Mouse (Mus musculus): ENCODE data around the gene Dusp19. TPM values are rescaled to one million over a fixed set of nuclear protein-coding genes. Genes with fewer than 3 reads are reported as not detected.
A peak's percentile ranks its signal among the peaks of the same experiment; 100 is the strongest.

Gene Dusp19
- total RNA-seq (2021): 10 to 100 TPM; 27.2 to 28.1 TPM

DNA sequence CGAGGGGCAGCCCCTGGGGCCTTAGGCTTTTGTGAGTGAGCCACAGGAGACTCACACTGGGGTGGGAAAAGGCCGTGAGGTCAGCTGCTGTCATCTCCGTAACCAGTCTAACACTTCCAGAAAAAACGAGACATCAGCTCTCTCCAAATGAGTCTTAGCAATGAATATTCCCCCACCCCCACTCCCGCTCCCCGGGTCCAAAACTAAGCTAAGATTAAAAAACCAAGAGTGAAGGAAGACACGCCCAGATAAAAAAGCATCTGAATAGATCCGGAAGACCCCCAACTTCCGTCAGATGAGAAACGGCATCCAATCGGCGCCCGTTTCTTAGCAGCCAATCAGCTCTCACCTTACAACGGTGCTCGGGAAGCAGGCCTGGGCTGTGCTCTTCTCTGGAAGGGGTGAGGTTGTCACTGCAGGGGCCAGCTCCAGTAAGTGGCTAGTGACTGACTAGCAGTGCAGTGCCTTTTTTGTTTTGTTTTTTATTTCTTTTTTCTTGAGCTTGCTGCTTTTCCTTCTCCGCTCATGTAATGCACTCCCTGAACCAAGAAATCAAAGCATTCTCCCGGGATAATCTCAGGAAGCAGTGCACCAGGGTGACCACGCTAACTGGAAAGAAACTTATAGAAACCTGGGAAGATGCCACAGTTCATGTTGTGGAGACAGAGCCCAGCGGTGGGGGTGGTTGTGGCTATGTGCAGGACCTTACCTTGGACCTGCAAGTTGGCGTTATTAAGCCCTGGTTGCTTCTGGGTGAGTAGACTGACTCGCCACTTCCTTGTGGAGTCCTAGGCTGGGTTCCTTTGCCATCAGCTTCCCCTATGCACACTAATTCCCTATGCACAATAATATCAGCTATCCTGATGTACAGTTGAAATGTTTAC, at the start of gene Dusp19, which contains the start of gene Nup35:
Gene Dusp19, plus strand, starts transcription at position 192 of the 884 bp plus-strand sequence.
Gene Nup35, plus strand, starts transcription at position 383 of the 884 bp plus-strand sequence.
- peak; percentile 89 to 98 for DNase-seq (ENCODE audit: extremely low spot score in 1 of 2, low spot score in 1 of 2)

DNA sequence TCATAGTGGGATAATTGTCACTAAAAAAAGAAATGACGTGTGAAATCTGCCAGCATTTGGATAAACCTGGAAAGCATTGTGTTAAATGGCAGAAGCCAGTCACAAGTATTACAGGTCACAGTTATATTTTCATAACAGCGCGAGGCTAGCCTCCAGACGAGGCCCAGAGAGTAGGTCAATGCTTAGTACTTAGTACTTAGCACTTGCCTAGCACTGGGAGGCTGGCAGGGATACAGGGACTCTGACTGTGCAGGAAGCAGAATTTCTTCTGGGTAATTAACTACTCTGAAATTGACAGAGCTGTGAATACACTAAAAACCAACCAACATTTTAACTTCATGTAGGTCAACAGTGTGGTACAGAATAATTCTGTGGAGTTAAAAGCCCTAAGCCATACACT, 49.4 kb upstream of the Dusp19 start:
- DNase-seq (ENCODE audit: extremely low spot score in 1 of 2, low spot score in 1 of 2): no peak

DNA sequence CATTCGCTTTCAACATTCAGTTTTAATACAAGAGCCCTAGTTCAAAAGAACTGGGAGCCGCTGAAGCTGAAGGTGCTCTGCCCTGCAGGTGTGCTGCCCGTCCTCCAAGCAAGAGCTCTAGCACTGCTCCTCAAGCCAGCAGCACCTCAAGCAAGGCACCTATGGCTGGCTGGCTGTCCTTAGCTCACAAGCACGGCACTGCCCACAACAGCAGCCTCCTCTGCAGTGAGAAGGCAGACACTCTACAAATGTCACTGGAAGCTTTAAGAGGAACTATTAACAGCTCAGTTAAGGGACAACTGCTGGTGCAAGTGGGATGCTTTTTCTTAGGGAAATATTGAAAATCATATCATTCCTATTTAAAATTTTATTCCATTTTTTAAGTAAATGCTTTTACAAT, 46.2 kb upstream of the Dusp19 start:
- DNase-seq (ENCODE audit: extremely low spot score in 1 of 2, low spot score in 1 of 2): no peak

DNA sequence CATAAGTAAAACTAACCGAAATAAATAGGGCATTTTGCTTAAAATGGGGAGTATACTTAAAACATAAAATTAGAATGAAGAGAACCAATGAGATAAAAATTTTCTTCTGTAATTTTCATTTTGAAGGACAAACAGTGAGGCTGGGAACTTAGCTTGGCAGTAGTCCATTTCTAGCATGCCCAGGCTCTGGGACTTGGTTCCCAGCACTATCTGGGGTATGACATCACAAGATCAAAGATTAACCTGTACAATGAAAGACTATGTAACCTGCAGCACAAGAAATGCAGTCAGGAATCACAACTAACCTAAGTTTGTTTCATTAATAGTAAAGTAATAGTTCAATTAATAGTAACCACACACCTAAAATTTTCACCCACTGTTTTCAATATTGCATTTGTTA, 39.6 kb upstream of the Dusp19 start:
- no peak for DNase-seq (ENCODE audit: extremely low spot score in 1 of 2, low spot score in 1 of 2)

DNA sequence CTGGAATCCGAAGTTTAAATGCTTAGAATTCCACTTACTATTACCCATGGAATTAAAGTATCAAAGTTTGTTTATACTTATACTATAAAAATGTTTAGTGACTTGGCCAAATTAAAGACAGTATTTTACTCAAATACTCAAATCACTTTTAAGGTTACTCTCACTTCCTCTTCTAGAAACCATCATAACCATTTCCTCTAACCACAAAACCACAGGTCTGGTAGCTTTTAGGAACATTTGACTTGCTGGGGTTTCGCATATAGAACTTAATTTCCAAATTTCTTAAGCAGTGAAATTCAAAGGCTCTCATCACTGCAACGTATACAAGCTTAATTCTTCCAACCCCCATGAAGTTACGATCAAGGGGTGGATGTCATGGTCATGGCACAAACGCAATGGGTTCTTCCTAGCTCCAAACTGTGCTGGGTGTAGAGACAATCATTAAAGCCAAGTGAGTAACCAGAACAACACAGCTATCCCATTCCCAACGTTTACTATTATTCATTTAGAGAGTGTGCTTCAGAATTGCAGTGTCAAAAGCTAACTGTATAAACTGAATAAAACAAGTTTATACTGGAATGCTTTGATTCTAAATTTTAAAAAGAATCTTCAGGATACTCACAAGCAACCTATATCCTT, 37.5 kb upstream of the Dusp19 start:
- no peak for DNase-seq (ENCODE audit: extremely low spot score in 1 of 2, low spot score in 1 of 2)

DNA sequence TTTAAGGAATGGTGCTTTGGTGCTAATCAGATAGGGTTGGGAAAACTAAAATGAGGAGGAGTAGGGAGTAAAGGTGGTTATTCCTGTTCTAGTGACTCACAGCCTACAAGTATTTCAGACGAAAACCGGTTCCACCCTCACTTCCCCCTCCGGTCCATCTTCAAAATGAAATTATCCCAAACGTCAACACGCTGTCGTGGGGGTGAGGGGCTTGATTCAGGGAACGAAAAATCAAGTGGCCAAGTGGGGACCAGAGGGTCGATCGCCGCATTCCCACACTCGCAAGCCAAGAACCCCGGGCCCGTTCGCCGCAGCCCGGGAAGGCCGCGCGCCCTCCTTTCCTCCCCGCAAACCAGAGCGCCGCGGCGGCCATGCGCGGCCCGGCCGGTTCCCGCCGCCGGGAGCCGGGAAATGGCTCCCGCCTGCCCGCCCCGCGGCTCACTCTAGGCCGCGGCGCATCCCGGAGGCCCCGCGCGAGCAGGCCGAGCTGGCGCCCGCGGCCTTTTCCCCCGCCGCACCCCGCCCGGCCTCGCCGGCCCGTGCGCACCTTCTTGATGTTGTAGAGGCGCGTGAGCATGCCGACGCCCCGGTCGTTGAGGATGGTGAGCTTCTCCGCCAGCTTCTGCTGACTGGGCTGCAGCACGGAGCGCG, 36.4 kb upstream of the Dusp19 start:
- DNase-seq (ENCODE audit: extremely low spot score in 1 of 2, low spot score in 1 of 2): peak in 1 of 2 experiments; percentile 34

DNA sequence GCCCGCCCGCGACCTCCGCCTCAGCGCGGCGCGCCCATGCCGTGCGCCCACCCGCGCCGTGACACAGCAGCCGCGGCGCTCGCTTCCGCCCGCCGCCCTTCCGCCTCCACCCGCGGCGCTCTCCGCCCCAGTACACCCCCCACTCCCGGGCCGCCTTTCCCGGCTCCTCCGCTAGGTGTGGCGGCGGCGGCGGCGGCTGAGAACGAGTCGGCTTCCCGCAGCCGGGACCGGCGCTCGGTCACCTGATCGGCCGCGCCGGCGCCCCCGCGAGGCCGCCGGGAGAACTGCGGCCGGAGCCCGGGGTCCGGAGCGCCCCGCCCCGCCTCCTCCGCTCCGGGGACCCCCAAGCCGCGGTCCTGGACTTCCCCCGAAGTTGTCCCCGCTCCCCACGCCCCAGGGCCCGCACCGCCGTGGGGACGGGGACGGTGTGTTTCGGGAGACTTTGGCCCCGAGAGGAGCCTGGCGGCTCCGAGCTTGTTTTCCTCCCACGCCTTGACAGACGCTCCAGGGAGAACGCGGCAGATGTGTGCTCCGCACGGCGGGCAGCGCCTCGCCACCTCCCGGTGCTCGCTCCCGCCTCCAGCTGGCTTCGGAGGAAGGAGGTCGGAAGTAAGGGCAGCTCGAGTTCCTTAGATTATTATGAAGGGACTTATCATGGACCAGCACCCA, 35.7 kb upstream of the Dusp19 start, which contains the start of gene Nckap1:
Gene Nckap1, minus strand, starts transcription at position 338 of the 669 bp plus-strand sequence.
- DNase-seq (ENCODE audit: extremely low spot score in 1 of 2, low spot score in 1 of 2): peak; percentile 78 to 89

DNA sequence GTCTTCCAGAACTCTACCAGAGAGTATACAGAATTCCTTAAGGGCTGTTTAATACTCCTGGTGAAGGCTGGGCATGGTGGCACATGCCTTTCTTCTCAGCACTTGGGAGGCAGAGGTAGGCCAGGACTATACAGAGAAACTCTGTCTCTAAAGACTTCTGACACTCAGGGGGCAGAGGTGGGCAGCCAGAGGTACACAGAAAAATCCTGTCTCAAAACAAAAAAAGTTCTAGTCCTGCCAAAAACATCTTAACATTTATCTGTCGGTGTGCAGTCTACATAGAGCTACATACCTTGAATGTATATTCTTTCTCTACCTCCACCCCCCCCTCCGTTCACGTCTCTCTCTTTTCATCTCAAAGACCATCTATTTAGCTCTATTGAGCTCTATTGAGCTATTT, 34.5 kb upstream of the Dusp19 start:
- DNase-seq (ENCODE audit: extremely low spot score in 1 of 2, low spot score in 1 of 2): no peak

DNA sequence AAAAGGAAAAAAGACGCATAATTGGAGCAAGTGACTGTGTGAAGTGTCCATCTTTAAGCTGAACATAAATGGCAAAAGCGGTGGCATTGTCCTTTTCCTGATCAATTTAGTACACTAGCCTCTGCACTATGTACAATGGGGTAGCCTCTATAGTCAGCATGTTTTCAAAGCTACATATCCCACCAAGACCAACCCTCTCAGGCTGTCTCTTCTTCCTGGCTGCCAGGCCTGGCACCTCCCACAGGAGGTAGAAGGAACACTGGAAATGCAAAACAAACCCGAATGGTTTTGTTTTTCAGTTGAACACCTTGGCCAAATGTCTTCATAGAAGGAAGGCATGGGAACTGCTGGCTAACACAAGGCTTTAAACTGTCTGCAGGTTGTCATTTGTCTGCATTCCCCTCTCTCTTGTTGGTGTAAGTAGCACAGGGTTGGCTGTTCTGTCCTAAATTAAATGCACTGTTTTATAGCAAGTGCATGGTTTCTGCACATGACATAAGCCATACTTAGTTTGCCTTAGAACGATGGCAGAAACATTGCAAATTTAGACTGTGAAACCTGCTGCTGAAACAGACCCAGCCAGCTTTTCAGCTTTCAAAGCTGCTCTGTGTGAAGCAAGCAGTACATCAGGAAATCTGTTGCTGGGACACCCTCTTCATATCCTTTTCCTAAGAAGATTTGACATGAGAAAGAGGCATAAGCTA, 22.5 kb upstream of the Dusp19 start:
- DNase-seq (ENCODE audit: extremely low spot score in 1 of 2, low spot score in 1 of 2): no peak

DNA sequence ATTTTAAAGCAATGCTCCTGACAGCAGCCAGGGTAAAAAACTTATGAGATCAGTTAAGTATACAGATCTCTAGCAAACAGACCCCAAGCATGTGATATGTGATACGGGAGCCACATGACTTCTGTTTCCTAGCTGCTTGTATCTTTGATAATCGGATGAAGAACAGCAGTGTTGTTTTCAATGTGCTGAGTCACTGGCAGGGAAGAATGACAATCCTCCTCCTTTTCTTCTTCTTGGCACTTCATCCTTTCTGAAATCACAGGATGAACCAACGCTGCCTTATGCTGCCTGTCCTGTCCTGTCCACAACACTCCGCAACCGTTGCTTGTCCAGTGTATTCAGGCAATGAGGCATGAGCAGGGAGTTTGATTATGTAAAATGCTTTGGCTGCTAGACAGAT, 19.9 kb upstream of the Dusp19 start:
- no peak for DNase-seq (ENCODE audit: extremely low spot score in 1 of 2, low spot score in 1 of 2)

DNA sequence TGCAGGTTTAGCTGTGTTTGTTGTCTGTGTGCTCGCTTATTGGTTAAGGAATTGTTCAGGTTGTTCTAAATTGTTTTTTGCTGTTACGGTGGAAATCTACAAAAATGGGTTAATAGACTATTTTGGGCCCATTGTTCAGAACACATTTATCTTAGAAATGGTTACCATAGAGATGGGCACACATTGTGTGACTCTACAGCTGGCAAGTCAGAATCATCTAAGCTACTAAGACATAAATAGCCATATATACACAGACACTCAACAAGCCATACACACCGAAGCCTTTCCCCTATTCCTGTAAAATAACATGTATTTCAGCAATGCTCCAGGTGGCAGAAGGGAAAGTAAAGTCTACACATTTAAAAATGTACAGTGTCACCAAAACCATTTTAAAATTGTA, 17.0 kb upstream of the Dusp19 start:
- DNase-seq (ENCODE audit: extremely low spot score in 1 of 2, low spot score in 1 of 2): no peak

DNA sequence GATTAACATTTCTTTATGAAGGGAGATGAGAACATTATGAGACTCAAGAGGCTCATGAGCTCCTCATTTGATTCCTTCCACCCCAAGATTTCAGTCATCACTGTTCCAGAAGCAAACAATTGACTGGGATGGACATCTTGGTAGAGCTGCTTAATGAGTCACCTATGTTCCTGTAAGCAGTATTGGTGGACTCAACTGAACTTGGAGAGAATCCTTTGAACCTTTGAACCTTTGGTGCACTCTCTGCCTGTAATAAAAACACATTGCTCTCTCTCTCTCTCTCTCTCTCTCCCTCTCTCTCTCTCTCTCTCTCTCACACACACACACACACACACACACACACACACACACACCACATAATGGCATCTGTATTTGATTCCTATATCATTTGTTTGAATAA, 16.2 kb upstream of the Dusp19 start:
- DNase-seq (ENCODE audit: extremely low spot score in 1 of 2, low spot score in 1 of 2): no peak

DNA sequence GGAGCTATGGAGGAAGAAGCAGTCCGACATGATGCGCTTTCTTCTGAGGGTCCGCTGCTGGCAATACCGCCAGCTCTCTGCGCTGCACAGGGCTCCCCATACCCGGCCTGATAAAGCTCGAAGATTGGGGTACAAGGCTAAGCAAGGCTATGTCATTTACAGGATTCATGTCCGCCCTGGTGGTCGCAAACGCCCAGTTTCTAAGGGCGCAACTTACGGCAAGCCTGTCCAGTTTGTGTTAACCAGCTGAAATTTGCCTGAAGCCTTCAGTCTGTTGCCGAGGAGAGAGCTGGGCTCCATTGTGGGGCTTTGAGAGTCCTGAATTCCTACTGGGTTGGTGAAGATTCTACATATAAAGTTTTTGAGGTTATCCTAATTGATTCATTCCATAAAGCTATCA, 14.1 kb upstream of the Dusp19 start:
- DNase-seq (ENCODE audit: extremely low spot score in 1 of 2, low spot score in 1 of 2): no peak

DNA sequence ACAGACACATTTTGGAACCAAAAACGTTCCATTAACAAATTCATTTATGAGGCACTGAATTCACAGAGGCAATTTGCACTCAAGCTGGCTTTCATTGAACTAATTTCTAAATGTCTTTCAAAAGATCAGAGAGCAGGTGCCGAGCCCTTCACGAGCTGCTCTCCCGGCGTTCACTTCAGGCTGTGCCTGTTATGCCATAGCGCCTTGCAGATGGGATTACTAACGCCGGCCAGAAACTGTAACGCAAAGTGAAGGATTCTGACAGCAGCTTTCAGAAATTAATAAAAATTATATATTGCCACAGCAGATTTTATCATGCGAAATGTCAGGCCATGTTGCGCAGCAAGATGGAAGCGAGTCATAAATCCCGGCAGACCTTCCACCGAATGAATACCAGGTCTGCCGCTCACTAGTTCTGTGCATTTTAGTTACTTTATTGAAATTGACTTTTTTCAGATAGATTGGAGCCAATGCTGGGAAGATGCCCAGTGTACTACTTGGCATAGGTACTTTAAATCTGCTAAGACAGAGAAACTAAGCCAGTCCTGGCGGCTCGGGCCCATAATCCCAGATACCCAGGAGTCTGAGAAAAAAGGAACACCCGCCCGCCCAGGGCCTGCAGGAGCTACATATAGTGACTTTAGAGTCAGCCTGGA, 12.9 kb upstream of the Dusp19 start:
- peak in 1 of 2 experiments; percentile 19 for DNase-seq (ENCODE audit: extremely low spot score in 1 of 2, low spot score in 1 of 2)

DNA sequence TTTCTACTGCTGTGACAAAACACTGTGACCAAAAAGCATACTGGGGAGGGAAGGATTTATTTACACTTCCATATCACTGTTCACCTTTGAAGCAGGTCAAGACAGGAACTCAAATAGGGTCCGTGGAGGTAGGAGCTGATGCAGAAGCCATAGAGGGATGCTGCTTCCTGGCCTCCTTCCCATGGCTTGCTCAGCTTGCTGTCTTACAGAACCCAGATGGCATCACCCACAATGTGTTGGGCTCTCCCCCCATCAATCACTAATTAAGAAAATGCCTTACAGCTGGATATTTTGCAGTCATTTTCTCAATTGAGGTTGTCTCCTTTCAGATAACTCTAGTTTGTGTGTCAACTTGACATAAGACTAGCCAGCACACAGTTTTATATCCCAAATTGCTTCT, 4.6 kb upstream of the Dusp19 start:
- peak in 1 of 2 experiments; percentile 26 for DNase-seq (ENCODE audit: extremely low spot score in 1 of 2, low spot score in 1 of 2)

DNA sequence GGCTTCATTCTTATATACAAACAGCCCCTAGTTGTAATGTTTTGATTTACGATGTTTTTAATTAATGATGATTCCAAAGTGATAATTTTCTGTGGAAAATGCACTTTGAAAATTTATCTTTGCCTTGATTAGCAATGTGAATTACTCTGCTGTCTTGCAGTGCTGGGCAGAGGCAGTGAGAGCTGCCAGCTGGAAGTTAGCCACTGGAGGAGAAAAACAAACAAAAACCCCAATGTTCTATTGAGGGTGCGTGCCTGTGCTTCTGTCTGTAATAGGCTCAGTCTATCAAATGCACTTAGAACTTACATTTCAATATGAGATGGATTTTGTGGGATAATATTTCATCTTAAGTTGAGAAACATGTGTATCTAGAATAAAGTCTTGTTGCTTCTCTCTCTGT, 4.0 kb upstream of the Dusp19 start:
- DNase-seq (ENCODE audit: extremely low spot score in 1 of 2, low spot score in 1 of 2): peak in 1 of 2 experiments; percentile 52

DNA sequence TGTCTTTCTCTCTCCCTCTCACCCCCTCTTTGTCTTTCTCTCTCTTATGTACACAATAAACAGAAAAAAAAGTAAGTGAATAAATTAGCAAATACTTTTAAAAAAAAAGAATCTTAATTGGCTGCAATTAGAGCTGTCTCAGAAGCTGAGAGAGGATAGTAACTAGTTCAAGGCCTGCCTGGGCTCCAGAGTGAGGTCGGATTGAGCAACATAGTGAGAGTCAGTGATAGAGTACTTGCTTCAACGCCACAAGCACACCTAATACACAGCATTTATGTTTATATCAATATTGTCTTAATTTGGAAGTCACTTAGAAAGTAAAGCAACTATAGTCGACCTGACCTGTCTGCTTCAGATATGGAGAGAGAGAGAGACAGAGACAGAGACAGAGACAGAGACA, 2.1 kb downstream of the Dusp19 start:
- no peak for DNase-seq (ENCODE audit: extremely low spot score in 1 of 2, low spot score in 1 of 2)

DNA sequence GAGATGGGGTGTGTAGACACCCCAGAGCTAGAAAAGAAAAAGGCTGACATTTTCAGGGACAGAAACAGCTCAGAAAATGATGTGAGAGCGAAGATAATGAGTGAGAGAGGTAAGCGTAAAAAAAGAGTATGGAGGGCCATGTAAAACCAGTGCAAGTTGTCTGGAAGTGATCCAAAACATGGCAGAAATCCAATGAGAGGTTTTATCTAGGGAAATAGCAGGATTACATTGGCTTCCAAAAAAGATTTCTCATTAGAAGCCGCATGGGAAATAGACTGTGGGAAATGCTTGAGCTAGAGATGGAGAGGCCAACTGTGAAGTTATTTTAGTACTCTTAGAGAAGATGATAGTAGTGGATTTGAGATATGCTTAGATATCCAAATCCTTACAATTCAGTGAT, 5.1 kb downstream of the Dusp19 start:
- DNase-seq (ENCODE audit: extremely low spot score in 1 of 2, low spot score in 1 of 2): no peak

DNA sequence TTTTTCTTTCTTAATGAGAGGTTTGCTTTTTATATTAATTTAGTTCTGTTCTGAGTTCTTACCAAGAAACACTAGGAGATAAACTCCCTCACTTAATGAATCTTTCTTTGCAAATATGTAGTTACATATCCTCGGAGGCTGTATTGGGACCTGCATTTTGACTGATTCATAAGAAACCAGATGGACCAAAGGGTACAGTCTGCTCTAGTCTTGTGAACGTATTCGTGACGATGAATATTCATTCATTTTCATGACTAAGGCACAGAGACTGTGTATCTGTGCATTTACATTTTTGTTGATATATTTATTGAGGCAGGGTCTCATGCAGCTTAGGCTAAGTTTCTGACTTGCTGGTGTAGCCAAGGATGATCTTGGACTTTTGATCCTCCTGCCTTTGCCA, 7.7 kb downstream of the Dusp19 start:
- no peak for DNase-seq (ENCODE audit: extremely low spot score in 1 of 2, low spot score in 1 of 2)

Data from layer of hippocampus, postnatal 25 days (tissue).